Mouse (Mus musculus): Measurements from ENCODE around the gene Mtmr4. TPM values are rescaled to one million over a fixed set of nuclear protein-coding genes. Genes with fewer than 3 reads are reported as not detected.

The Mtmr4 gene
- 13.1 and 18.4 TPM in 2 replicates for polyA plus RNA-seq (2015; fragmentation: Nextera tagmentation; extraction: Ambion mirVana)

- no peaks in the 10 kb centered on the region for H3K27me3 ChIP-seq
- no peaks in the 10 kb centered on the region for H3K36me3 ChIP-seq
- no peaks in the 10 kb centered on the region for H3K9me3 ChIP-seq (replicated peaks)
- ATAC-seq (replicated peaks; ENCODE audit: insufficient number of reproducible peaks, insufficient read depth, low FRiP score, low read depth), result peak; percentile 98
- under 1% methylated on average over 60 of the region's 61 CpGs for WGBS
- H3K4me3 ChIP-seq, result peak within 1 kb of the TSS; percentile 70
- H3K9ac ChIP-seq, result peak within 1 kb of the TSS; percentile 81
- peak within 1 kb of the TSS; percentile 70 for H3K4me2 ChIP-seq
- H3K4me1 ChIP-seq (replicated peaks), result peaks cover 49% of the 10 kb centered on the region
- H3K27ac ChIP-seq, result peak within 1 kb of the TSS; percentile 93
These were observed at the start of gene Mtmr4 for GRCm38 (mm10) chr11:87591526-87592353. Gene Mtmr4 (plus strand): TSS chr11:87592162.

- no peak overlapping the region for H3K4me3 ChIP-seq
- H3K36me3 ChIP-seq, result no peaks in the 10 kb centered on the region
- H3K9ac ChIP-seq, result no peak overlapping the region
- no peak overlapping the region for H3K4me2 ChIP-seq
- ATAC-seq (replicated peaks; ENCODE audit: insufficient number of reproducible peaks, insufficient read depth, low FRiP score, low read depth), result no peak
- no peaks in the 10 kb centered on the region for H3K27me3 ChIP-seq
- no peaks in the 10 kb centered on the region for H3K9me3 ChIP-seq (replicated peaks)
- no peaks in the 10 kb centered on the region for H3K4me1 ChIP-seq (replicated peaks)
- no peak overlapping the region for H3K27ac ChIP-seq
- 37% methylated on average over 8 of the region's 8 CpGs for WGBS
These were observed 49.7 kb upstream of the Mtmr4 start for GRCm38 (mm10) chr11:87542285-87542684.

DNA sequence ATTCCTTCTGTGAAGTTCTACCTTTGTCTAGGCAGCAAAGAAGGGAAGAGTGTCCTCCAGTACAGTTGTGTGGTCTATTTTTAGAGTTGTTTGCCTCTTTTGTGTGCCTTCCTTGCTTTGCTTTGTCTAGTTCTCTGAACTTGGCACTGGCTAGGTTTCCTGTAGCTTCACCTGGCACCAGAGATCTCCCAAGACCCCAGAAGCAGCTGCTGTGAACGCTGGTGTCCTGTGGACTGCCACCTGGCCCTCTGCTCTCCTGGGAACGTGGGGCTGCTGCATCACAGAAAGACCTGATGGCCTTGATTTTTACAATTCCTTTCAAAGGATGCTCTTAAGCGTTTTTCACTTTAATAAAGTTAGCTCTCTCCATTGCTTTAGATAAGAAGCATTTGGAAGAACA is 49.1 kb upstream of the Mtmr4 start:
- H3K36me3 ChIP-seq, result no peaks in the 10 kb centered on the region
- H3K27ac ChIP-seq, result no peak overlapping the region

DNA sequence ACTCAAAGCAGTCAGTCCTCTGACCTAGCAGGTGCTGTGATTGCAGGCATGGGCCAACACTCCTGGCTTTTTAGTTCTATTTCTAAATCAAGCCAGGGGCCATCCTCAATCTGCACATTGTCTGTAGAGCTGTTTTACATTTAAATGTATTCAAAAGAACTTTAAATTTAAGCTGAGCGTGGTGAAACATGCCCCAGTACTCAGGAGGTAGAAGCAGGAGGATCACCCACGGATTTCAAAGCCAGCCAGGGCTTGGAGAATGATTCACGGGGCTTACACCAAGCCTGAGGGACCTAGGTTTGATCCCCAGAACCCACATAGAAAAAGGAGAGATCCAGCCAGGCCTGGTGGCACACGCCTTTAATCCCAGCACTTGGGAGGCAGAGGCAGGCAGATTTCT is 38.6 kb upstream of the Mtmr4 start:
- Histone ChIP-seq H3K27ac (no peak overlapping the region), H3K9me3 (replicated peaks) (no peaks in the 10 kb centered on the region), H3K4me1 (replicated peaks) (peaks cover 15% of the 10 kb centered on the region), H3K4me2 (no peak overlapping the region), H3K4me3 (no peak overlapping the region), H3K27me3 (no peaks in the 10 kb centered on the region), H3K9ac (no peak overlapping the region), H3K36me3 (no peaks in the 10 kb centered on the region)
- no peak for ATAC-seq (replicated peaks; ENCODE audit: insufficient number of reproducible peaks, insufficient read depth, low FRiP score, low read depth)
- WGBS, result 79% methylated on average over 4 of the region's 4 CpGs

More for the DNA sequence above, 49.1 kb upstream of the Mtmr4 start:
- H3K4me3 ChIP-seq, result no peak overlapping the region
- no peak overlapping the region for H3K9ac ChIP-seq
- WGBS, result 49% methylated on average over 3 of the region's 3 CpGs
- no peak overlapping the region for H3K4me2 ChIP-seq
- no peaks in the 10 kb centered on the region for H3K9me3 ChIP-seq (replicated peaks)
- ATAC-seq (replicated peaks; ENCODE audit: insufficient number of reproducible peaks, insufficient read depth, low FRiP score, low read depth), result no peak
- H3K4me1 ChIP-seq (replicated peaks), result no peaks in the 10 kb centered on the region
- H3K27me3 ChIP-seq, result no peaks in the 10 kb centered on the region

DNA sequence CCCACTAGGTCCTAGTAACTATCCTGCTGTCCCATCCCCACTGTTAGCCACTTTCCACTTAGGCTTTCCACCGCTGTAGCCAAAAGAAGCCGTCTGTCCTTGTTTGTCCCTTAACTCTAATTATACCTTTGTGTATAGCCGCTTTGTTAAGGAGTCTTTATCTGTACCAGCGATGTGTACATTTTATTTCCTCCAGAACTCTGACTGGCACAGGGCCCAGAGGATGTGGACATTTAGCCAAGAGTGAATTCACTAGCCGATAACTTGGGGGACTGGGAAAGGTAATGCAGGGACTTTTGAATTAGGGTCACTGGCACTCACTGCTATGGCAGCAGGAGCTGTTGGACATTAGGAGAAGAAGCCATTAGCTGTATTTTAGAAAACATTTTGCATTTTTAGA is 37.6 kb upstream of the Mtmr4 start:
- Histone ChIP-seq H3K9me3 (replicated peaks) (no peaks in the 10 kb centered on the region), H3K9ac (no peak overlapping the region), H3K4me3 (no peak overlapping the region), H3K27ac (peak overlapping the region; percentile 44), H3K4me2 (no peak overlapping the region), H3K27me3 (no peaks in the 10 kb centered on the region), H3K36me3 (no peaks in the 10 kb centered on the region), H3K4me1 (replicated peaks) (peaks cover 15% of the 10 kb centered on the region)
- no peak for ATAC-seq (replicated peaks; ENCODE audit: insufficient number of reproducible peaks, insufficient read depth, low FRiP score, low read depth)
- WGBS, result 14% methylated on average over 5 of the region's 5 CpGs

DNA sequence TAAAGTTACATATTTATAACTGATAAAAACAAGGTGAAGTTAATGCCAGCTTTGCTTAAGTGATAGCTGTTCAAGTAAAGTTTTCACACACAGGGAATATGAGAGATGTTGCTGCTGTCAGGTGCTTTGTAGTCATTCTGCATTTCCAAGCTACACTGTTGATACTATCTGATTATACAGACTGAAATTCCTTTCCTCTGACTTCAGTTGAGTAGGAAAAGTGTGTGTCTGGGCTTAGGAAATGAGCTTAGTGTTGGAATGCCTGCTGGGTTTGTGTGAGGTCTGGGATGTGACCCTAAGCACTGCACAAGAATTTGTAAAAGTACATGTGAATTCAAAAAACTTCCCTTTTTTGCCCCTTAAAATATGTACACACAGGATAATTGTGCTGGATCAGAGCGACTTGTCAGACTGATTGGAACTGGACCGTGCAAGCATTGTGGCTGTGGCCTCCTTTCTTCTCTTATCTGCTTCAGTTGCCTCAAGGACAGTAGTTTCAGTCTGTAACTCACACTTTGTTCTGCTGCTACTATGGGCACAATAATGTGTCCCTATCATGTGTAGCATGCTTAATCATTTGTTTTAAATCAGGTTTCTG is 36.8 kb upstream of the Mtmr4 start:
- ATAC-seq (replicated peaks; ENCODE audit: insufficient number of reproducible peaks, insufficient read depth, low FRiP score, low read depth), result 0 out of 2 replicates have a peak, but pooled peaks have one; percentile 53
- Histone ChIP-seq H3K27me3 (no peaks in the 10 kb centered on the region), H3K9me3 (replicated peaks) (no peaks in the 10 kb centered on the region), H3K36me3 (no peaks in the 10 kb centered on the region), H3K27ac (peak overlapping the region; percentile 44), H3K4me1 (replicated peaks) (peaks cover 15% of the 10 kb centered on the region), H3K4me2 (no peak overlapping the region), H3K9ac (no peak overlapping the region), H3K4me3 (no peak overlapping the region)
- WGBS, result 16% methylated on average over 2 of the region's 2 CpGs

DNA sequence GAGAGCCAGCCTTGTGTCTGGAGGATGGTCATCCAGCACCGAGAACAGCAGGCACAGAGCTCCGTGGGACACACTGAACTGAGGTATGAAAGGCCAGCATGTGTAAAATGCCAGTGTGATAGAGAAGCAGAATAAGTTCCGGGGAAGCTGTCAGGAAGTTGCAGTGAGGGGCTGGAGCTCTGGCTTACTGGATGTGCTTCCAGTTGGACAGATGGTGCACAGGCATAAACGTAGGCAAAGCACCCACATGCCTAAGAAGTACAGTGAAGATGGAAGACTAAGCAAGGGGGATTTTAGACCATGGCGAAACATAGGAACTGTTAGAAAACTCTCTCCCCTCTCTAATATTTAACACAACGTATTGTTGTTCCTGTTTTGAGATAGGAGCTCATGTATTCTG is 30.8 kb upstream of the Mtmr4 start:
- Histone ChIP-seq H3K4me1 (replicated peaks) (0 out of 2 replicates have a peak, but pooled peaks cover 3% of the 10 kb centered on the region), H3K9ac (no peak overlapping the region), H3K36me3 (no peaks in the 10 kb centered on the region), H3K4me3 (no peak overlapping the region), H3K4me2 (no peak overlapping the region), H3K27me3 (no peaks in the 10 kb centered on the region), H3K9me3 (replicated peaks) (no peaks in the 10 kb centered on the region), H3K27ac (no peak overlapping the region)
- ATAC-seq (replicated peaks; ENCODE audit: insufficient number of reproducible peaks, insufficient read depth, low FRiP score, low read depth), result no peak
- WGBS, result 40% methylated on average over 6 of the region's 6 CpGs

DNA sequence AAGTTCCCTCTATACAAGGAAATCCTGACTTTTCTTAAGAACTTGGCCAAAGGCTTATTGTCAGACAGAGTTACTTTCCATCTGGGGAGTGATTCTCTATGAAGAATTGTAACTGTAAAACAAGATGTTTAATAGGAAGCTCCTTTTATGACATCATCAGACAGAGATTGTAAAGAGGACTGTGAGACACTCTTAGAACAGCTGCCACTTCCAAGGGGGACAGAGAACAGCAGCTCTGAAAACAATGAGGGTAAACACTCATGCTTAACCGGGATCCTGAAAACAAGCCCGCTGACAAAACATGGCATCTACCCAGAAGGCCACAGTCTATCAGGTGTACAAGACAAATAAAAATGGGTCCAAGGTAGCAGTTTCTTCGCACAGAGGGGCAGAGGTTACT is 25.5 kb upstream of the Mtmr4 start, which contains the start of gene Gm11492:
Gene Gm11492 (plus strand): TSS at position 153 of the 400 bp plus-strand sequence.
- Histone ChIP-seq H3K27me3 (no peaks in the 10 kb centered on the region), H3K4me1 (replicated peaks) (peaks cover 23% of the 10 kb centered on the region), H3K9ac (no peak within 1 kb of the TSS), H3K27ac (peak within 1 kb of the TSS; percentile 39), H3K9me3 (replicated peaks) (no peaks in the 10 kb centered on the region), H3K4me3 (no peak within 1 kb of the TSS), H3K36me3 (no peaks in the 10 kb centered on the region), H3K4me2 (no peak within 1 kb of the TSS)
- no peak for ATAC-seq (replicated peaks; ENCODE audit: insufficient number of reproducible peaks, insufficient read depth, low FRiP score, low read depth)
- 76% methylated on average over 3 of the region's 3 CpGs for WGBS

GRCm38 (mm10) chr11:87568255-87568953 is 23.6 kb upstream of the Mtmr4 start, which contains the start of gene Sept4:
Gene Sept4 (plus strand): TSS chr11:87568903.
- Histone ChIP-seq H3K4me1 (replicated peaks) (peaks cover 30% of the 10 kb centered on the region), H3K4me2 (no peak within 1 kb of the TSS), H3K27me3 (no peaks in the 10 kb centered on the region), H3K4me3 (no peak within 1 kb of the TSS), H3K9ac (no peak within 1 kb of the TSS), H3K9me3 (replicated peaks) (no peaks in the 10 kb centered on the region), H3K27ac (no peak within 1 kb of the TSS; the same call in 1 of the 2 replicates), H3K36me3 (no peaks in the 10 kb centered on the region)
- ATAC-seq (replicated peaks; ENCODE audit: insufficient number of reproducible peaks, insufficient read depth, low FRiP score, low read depth), result no peak
- WGBS, result 76% methylated on average over 7 of the region's 7 CpGs

- ATAC-seq (replicated peaks; ENCODE audit: insufficient number of reproducible peaks, insufficient read depth, low FRiP score, low read depth), result no peak
- no peaks in the 10 kb centered on the region for H3K9me3 ChIP-seq (replicated peaks)
- H3K9ac ChIP-seq, result no peak overlapping the region
- peaks cover 38% of the 10 kb centered on the region for H3K4me1 ChIP-seq (replicated peaks)
- peak overlapping the region; percentile 67 for H3K27ac ChIP-seq
- H3K27me3 ChIP-seq, result no peaks in the 10 kb centered on the region
- WGBS, result 20% methylated on average over 5 of the region's 5 CpGs
- H3K36me3 ChIP-seq, result no peaks in the 10 kb centered on the region
- H3K4me2 ChIP-seq, result no peak overlapping the region
- no peak overlapping the region for H3K4me3 ChIP-seq
These were observed 21.2 kb upstream of the Mtmr4 start for GRCm38 (mm10) chr11:87570743-87571142.

GRCm38 (mm10) chr11:87571361-87571950 is 20.5 kb upstream of the Mtmr4 start:
- no peaks in the 10 kb centered on the region for H3K27me3 ChIP-seq
- H3K9ac ChIP-seq, result no peak overlapping the region
- WGBS, result 61% methylated on average over 1 of the region's 1 CpGs
- no peak overlapping the region for H3K4me3 ChIP-seq
- H3K4me1 ChIP-seq (replicated peaks), result peaks cover 38% of the 10 kb centered on the region
- ATAC-seq (replicated peaks; ENCODE audit: insufficient number of reproducible peaks, insufficient read depth, low FRiP score, low read depth), result no peak
- peak overlapping the region; percentile 67 for H3K27ac ChIP-seq
- H3K4me2 ChIP-seq, result no peak overlapping the region
- no peaks in the 10 kb centered on the region for H3K9me3 ChIP-seq (replicated peaks)
- no peaks in the 10 kb centered on the region for H3K36me3 ChIP-seq

All from heart, embryonic 15.5 days (tissue).